9 mouse cellular contexts compared by ENCODE assay signal in genomic region chr7:35810736-35811135, GRCm38 (mm10). TPM values are rescaled to one million over a fixed set of nuclear protein-coding genes. Genes with fewer than 3 reads are reported as not detected.
DNase-seq lines count a peak whose midpoint lies in the region; ATAC-seq and TF ChIP-seq lines count a peak whose summit lies in the region.
"Had no signal": no experiment of that assay in that cellular context is flagged by ENCODE, and none has a peak within 500 bp of the region (broad histone marks: within the 10 kb centered on the region; RNA-seq: fewer than 3 reads in every experiment).

No protein-coding gene starts in this region.

- no peak overlapping the region for H3K27ac ChIP-seq in layer of hippocampus, adult 2 months
- H3K27ac ChIP-seq: neural tube, embryonic 12.5 days had no signal

- peak; percentile 43 to 53 for DNase-seq in cerebellum, postnatal 10 days
- DNase-seq in layer of hippocampus, adult 2 months (ENCODE audit: low spot score in 2 of 2) = peak in 1 of 2 experiments; percentile 37
- no peak for DNase-seq in layer of hippocampus, postnatal 36 days
- peak; percentile 31 to 41 for DNase-seq in adrenal gland, adult 18-20 months (ENCODE audit: low spot score in 2 of 2)
- peak; percentile 76 for DNase-seq in lung, postnatal 10 days
- no peak for DNase-seq in spleen, postnatal 36 days (ENCODE audit: low spot score in 2 of 2)
- no peak for DNase-seq in left cerebral cortex, adult 9 months (ENCODE audit: low spot score in 2 of 2)

- H3K4me3 ChIP-seq in layer of hippocampus, adult 2 months = no peak overlapping the region
- H3K4me3 ChIP-seq: neural tube, embryonic 12.5 days had no signal

- ATAC-seq in cerebellum, adult (ENCODE audit: insufficient number of reproducible peaks, low FRiP score, low TSS enrichment) = no peak

- TF ChIP-seq CTCF in layer of hippocampus, adult 2 months (conservative IDR thresholded peaks at IDR 0.05) = peak; percentile 78

RNA-seq across cellular contexts. Expression of gene Zfp507, which starts 7.9 kb away (rescaled TPM):
- total RNA-seq in layer of hippocampus, adult 2 months (2021) = 10 to 100 TPM; 32.7 to 38.6 TPM
- total RNA-seq in layer of hippocampus, postnatal 36 days (2021) = 10 to 100 TPM; 27.7 to 34.1 TPM
- total RNA-seq in adrenal gland, adult 18-20 months (2021) = 10 to 100 TPM; 23.5 to 26.6 TPM

RNA-seq across cellular contexts. Expression of gene Dpy19l3, which starts 56.5 kb away (rescaled TPM):
- 10 to 100 TPM; 80.3 to 84.7 TPM for total RNA-seq in layer of hippocampus, adult 2 months (2021)
- total RNA-seq in layer of hippocampus, postnatal 36 days (2021) = 100 to 1,000 TPM in 1 of 2 experiments, 10 to 100 TPM in 1; 93.5 to 103 TPM
- 10 to 100 TPM; 51.0 to 57.2 TPM for total RNA-seq in adrenal gland, adult 18-20 months (2021)

Comparison
In these comparisons a context has a peak if more than half of its experiments do, and no peak if none do; other contexts are left out.
1. DNase-seq: peak in cerebellum, postnatal 10 days (2 of 2), adrenal gland, adult 18-20 months (2 of 2) and lung, postnatal 10 days (single experiment); none in layer of hippocampus, postnatal 36 days (0 of 2), spleen, postnatal 36 days (0 of 2) and left cerebral cortex, adult 9 months (0 of 2).